Mouse (Mus musculus) spleen, adult 2 months (tissue): ENCODE data around the gene Trmt1.

Experiments
- CTCF ChIP-seq: fragments of 200-500 bp; IDR thresholded peaks from 2 replicates; pipeline ENCODE4 v1.5.1; 2011; ENCODE audit warnings: mild to moderate bottlenecking, inconsistent platforms; ENCODE audit not compliant: insufficient read depth, insufficient read length, insufficient replicate concordance; ENCODE audit errors: extremely low read depth
- POLR2A ChIP-seq: fragments of 200-500 bp; IDR thresholded peaks from 2 replicates; pipeline ENCODE4 v1.6.1; 2011; ENCODE audit warnings: low read depth, low read length, inconsistent platforms

- TF ChIP-seq POLR2A (peak; percentile 50; the same call in 1 of the 2 replicates), CTCF (peak; percentile 19; the same call in 1 of the 2 replicates)
Observed at GRCm38 (mm10) chr8:84664566-84665384, 21.3 kb upstream of the Trmt1 start.
